8 mouse cellular contexts compared by ENCODE assay signal in genomic region chr6:52174968-52175751, GRCm38 (mm10). TPM values are rescaled to one million over a fixed set of nuclear protein-coding genes. Genes with fewer than 3 reads are reported as not detected.
DNase-seq lines count a peak whose midpoint lies in the region; ATAC-seq and TF ChIP-seq lines count a peak whose summit lies in the region.

No protein-coding gene starts in this region.

- H3K9ac ChIP-seq in hindbrain, embryonic 16.5 days (ENCODE audit: low read depth, low read length) = peak overlapping the region; percentile 69
- peak overlapping the region; percentile 53 for H3K9ac ChIP-seq in liver, embryonic 12.5 days

- peak overlapping the region; percentile 90 for H3K27ac ChIP-seq in hindbrain, embryonic 16.5 days (ENCODE audit: low read depth, low read length)
- H3K27ac ChIP-seq in liver, embryonic 12.5 days = peak overlapping the region; percentile 77
- H3K27ac ChIP-seq in thymus, adult 2 months (ENCODE audit: control insufficient read depth, insufficient read depth, low read length) = no peak overlapping the region

- peaks cover 5% of the 10 kb centered on the region for H3K4me1 ChIP-seq in hindbrain, embryonic 16.5 days (ENCODE audit: control insufficient read depth, insufficient read depth, low read depth, low read length)
- H3K4me1 ChIP-seq in liver, embryonic 12.5 days = peaks cover 12% of the 10 kb centered on the region; the same call in 1 of the 2 replicates
- H3K4me1 ChIP-seq in thymus, adult 2 months (replicated peaks; ENCODE audit: control insufficient read depth, insufficient read depth, low read length) = no peaks in the 10 kb centered on the region

- under 1% methylated on average over 35 of the region's 41 CpGs for WGBS in hindbrain, embryonic 16.5 days
- WGBS in liver, embryonic 12.5 days (ENCODE audit: insufficient replicate concordance) = 3% methylated on average over 41 of the region's 41 CpGs
- WGBS in thymus, adult 2 months = 86% methylated on average over 41 of the region's 41 CpGs

- TF ChIP-seq CTCF in thymus, adult 2 months (IDR thresholded peaks at IDR 0.05; ENCODE audit: borderline replicate concordance, control insufficient read depth, extremely low read depth, insufficient read depth, low read length, poor library complexity) = no peak

- ATAC-seq in hindbrain, embryonic 16.5 days = 0 out of 2 replicates have a peak, but pooled peaks have one; percentile 2
- no peak for ATAC-seq in liver, embryonic 12.5 days
- no peak for ATAC-seq in granulocyte monocyte progenitor cell, adult 5-6 weeks (replicated peaks; ENCODE audit: poor library complexity, severe bottlenecking)

- H3K36me3 ChIP-seq in hindbrain, embryonic 16.5 days (ENCODE audit: control insufficient read depth, insufficient read depth, low read length) = no peaks in the 10 kb centered on the region
- H3K36me3 ChIP-seq in liver, embryonic 12.5 days = no peaks in the 10 kb centered on the region
- no peaks in the 10 kb centered on the region for H3K36me3 ChIP-seq in thymus, adult 2 months (ENCODE audit: control insufficient read depth, insufficient read depth, low read length)

- peaks cover 31% of the 10 kb centered on the region for H3K27me3 ChIP-seq in hindbrain, embryonic 16.5 days (replicated peaks; ENCODE audit: control insufficient read depth, insufficient read depth, low read length)
- H3K27me3 ChIP-seq in liver, embryonic 12.5 days (replicated peaks) = peaks cover 98% of the 10 kb centered on the region
- no peaks in the 10 kb centered on the region for H3K27me3 ChIP-seq in thymus, adult 2 months (ENCODE audit: control insufficient read depth, insufficient read depth, low read length)

- DNase-seq in 3T3-L1 (ENCODE audit: low read depth, low spot score) (peak; percentile 64), NIH3T3 (ENCODE audit: low read depth) (peak; percentile 76)
- no peak for DNase-seq in frontal cortex, postnatal 10 days (ENCODE audit: low spot score in 2 of 2)
- no peak for DNase-seq in thymus, adult 2 months
- DNase-seq in ovary, postnatal 14 days (ENCODE audit: low spot score) = no peak

- peak overlapping the region; percentile 52 for H3K4me3 ChIP-seq in hindbrain, embryonic 16.5 days (ENCODE audit: low read length)
- H3K4me3 ChIP-seq in liver, embryonic 12.5 days = peak overlapping the region; percentile 50
- no peak overlapping the region for H3K4me3 ChIP-seq in thymus, adult 2 months (ENCODE audit: control insufficient read depth, insufficient read depth, low read length)

- no peak for TF ChIP-seq POLR2A in thymus, adult 2 months (IDR thresholded peaks at IDR 0.05; ENCODE audit: control insufficient read depth, extremely low read depth, insufficient read depth, low read length, poor library complexity)

- H3K9me3 ChIP-seq in hindbrain, embryonic 16.5 days (ENCODE audit: control insufficient read depth, low read length) = no peaks in the 10 kb centered on the region
- H3K9me3 ChIP-seq in liver, embryonic 12.5 days (replicated peaks) = no peaks in the 10 kb centered on the region

- H3K4me2 ChIP-seq in hindbrain, embryonic 16.5 days (ENCODE audit: low read length) = peak overlapping the region; percentile 64
- peak overlapping the region; percentile 49 for H3K4me2 ChIP-seq in liver, embryonic 12.5 days

RNA-seq across cellular contexts. Expression of gene 5730596B20Rik, which starts 2.1 kb away (rescaled TPM):
- polyA plus RNA-seq in hindbrain, embryonic 16.5 days (2015; fragmentation: Nextera tagmentation; extraction: Ambion mirVana) = 3.4 and 3.6 TPM in 2 replicates
- polyA plus RNA-seq in liver, embryonic 12.5 days (2016; fragmentation: Nextera tagmentation; extraction: Ambion mirVana) = 0.29 TPM in 2 replicates
- 0.04 TPM in 1 of 2 replicates, not detected in the other for polyA plus RNA-seq in thymus, adult 2 months (2012; rRNA removed)
- not detected in 2 replicates for total RNA-seq in granulocyte monocyte progenitor cell, adult 5-6 weeks (2014; fragmentation: Nextera tagmentation)
- not detected in 2 replicates for total RNA-seq in granulocyte monocyte progenitor cell, adult 5-6 weeks (2017)

RNA-seq across cellular contexts. Expression of gene Hoxa2, which starts 10.5 kb away (rescaled TPM):
- polyA plus RNA-seq in hindbrain, embryonic 16.5 days (2015; fragmentation: Nextera tagmentation; extraction: Ambion mirVana) = 20.3 and 22.5 TPM in 2 replicates
- polyA plus RNA-seq in liver, embryonic 12.5 days (2016; fragmentation: Nextera tagmentation; extraction: Ambion mirVana) = 1.4 TPM in 2 replicates
- polyA plus RNA-seq in thymus, adult 2 months (2012; rRNA removed) = 0.85 and 1.4 TPM in 2 replicates
- total RNA-seq in granulocyte monocyte progenitor cell, adult 5-6 weeks (2014; fragmentation: Nextera tagmentation) = 0.53 TPM in 1 of 2 replicates, not detected in the other
- not detected in 2 replicates for total RNA-seq in granulocyte monocyte progenitor cell, adult 5-6 weeks (2017)

RNA-seq across cellular contexts. Expression of gene Hoxa4, which starts 16.4 kb away (rescaled TPM):
- polyA plus RNA-seq in hindbrain, embryonic 16.5 days (2015; fragmentation: Nextera tagmentation; extraction: Ambion mirVana) = 5.6 and 8.8 TPM in 2 replicates
- polyA plus RNA-seq in liver, embryonic 12.5 days (2016; fragmentation: Nextera tagmentation; extraction: Ambion mirVana) = 0.79 and 0.92 TPM in 2 replicates
- 1.2 and 1.5 TPM in 2 replicates for polyA plus RNA-seq in thymus, adult 2 months (2012; rRNA removed)
- total RNA-seq in granulocyte monocyte progenitor cell, adult 5-6 weeks (2014; fragmentation: Nextera tagmentation) = 0.15 and 1.5 TPM in 2 replicates
- total RNA-seq in granulocyte monocyte progenitor cell, adult 5-6 weeks (2017) = 0.17 and 0.41 TPM in 2 replicates

RNA-seq across cellular contexts. Expression of gene Hoxa1, which starts 17.0 kb away (rescaled TPM):
- 1.8 and 2.0 TPM in 2 replicates for polyA plus RNA-seq in hindbrain, embryonic 16.5 days (2015; fragmentation: Nextera tagmentation; extraction: Ambion mirVana)
- polyA plus RNA-seq in liver, embryonic 12.5 days (2016; fragmentation: Nextera tagmentation; extraction: Ambion mirVana) = 1.0 and 1.1 TPM in 2 replicates
- 0.43 and 0.63 TPM in 2 replicates for polyA plus RNA-seq in thymus, adult 2 months (2012; rRNA removed)
- 0.43 TPM in 1 of 2 replicates, not detected in the other for total RNA-seq in granulocyte monocyte progenitor cell, adult 5-6 weeks (2014; fragmentation: Nextera tagmentation)
- 0.46 TPM in 1 of 2 replicates, not detected in the other for total RNA-seq in granulocyte monocyte progenitor cell, adult 5-6 weeks (2017)

RNA-seq across cellular contexts. Expression of gene Hoxa5, which starts 29.2 kb away (rescaled TPM):
- polyA plus RNA-seq in hindbrain, embryonic 16.5 days (2015; fragmentation: Nextera tagmentation; extraction: Ambion mirVana) = 85.9 and 106 TPM in 2 replicates
- 2.1 and 3.1 TPM in 2 replicates for polyA plus RNA-seq in liver, embryonic 12.5 days (2016; fragmentation: Nextera tagmentation; extraction: Ambion mirVana)
- polyA plus RNA-seq in thymus, adult 2 months (2012; rRNA removed) = 1.1 and 1.5 TPM in 2 replicates
- total RNA-seq in granulocyte monocyte progenitor cell, adult 5-6 weeks (2014; fragmentation: Nextera tagmentation) = 2.3 and 2.8 TPM in 2 replicates
- 0.36 and 0.43 TPM in 2 replicates for total RNA-seq in granulocyte monocyte progenitor cell, adult 5-6 weeks (2017)

Comparison
In these comparisons a context has a peak if more than half of its experiments do, and no peak if none do; other contexts are left out.
1. DNase-seq: peak in 3T3-L1 (single experiment) and NIH3T3 (single experiment); none in frontal cortex, postnatal 10 days (0 of 2), thymus, adult 2 months (single experiment) and ovary, postnatal 14 days (single experiment).